Mouse (Mus musculus) lung, adult 2 months (tissue): ENCODE results near the gene Runx2.

Source experiments
- CTCF ChIP-seq: fragments of 200-500 bp; IDR thresholded peaks from 2 replicates; pipeline ENCODE4 v1.5.1; 2011; ENCODE audit warnings: mild to moderate bottlenecking, low read length, control low read depth; ENCODE audit not compliant: insufficient read depth
- POLR2A ChIP-seq: fragments of 200-500 bp; IDR thresholded peaks from 2 replicates; pipeline ENCODE4 v1.6.1; 2011; ENCODE audit warnings: low read depth, mild to moderate bottlenecking, control low read depth, low read length, borderline replicate concordance; ENCODE audit errors: extremely low read depth

GRCm38 (mm10) chr17:44647916-44648315, 166.7 kb downstream of the Runx2 start:
- TF ChIP-seq CTCF, result no peak
- TF ChIP-seq POLR2A, result no peak
